Mouse (Mus musculus): Measurements from ENCODE around the gene Dapk2. TPM values are rescaled to one million over a fixed set of nuclear protein-coding genes. Genes with fewer than 3 reads are reported as not detected.

Gene Dapk2
- total RNA-seq, 2 experiments from 2014 or later = 0.83 to 0.84 TPM

DNA sequence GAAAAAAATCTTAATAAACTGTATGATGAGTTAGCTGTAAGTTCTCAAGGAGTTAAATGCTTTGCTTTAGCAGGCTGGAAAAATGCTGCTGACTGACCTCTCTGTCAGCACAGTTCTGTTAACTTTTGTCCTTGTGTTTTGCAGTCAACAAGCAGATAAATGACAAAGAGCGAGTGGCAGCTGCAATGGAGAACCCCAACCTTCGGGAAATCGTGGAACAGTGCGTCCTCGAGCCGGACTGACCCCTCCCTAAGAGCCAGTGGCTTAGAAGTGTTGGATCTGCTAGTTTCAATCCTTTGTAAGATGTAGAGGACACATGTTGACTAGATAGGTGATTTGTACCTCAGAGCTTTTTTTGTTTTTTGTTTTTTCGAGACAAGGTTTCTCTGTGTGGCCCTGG, 19.8 kb upstream of the Dapk2 start:
- ATAC-seq (replicated peaks; ENCODE audit: poor library complexity) = no peak

DNA sequence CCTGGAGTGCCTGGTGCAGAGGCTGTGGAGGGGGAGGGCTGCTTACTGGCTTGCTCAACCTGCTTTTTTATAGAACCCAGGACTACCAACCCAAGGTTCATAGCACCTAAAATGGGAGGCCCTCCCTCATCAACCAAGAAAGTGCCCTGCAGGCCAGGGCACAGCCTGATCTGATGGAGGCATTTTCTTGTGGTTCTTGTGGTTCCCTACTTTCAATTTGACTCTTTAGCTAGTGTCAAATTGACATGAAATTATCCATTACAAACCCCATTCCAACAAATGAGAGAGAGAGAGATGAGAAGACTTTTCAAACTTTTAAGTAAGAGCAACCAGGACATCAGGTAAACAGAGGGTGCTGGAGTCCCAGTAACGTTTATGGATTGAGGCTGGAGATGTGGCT, 15.8 kb upstream of the Dapk2 start:
- ATAC-seq (replicated peaks; ENCODE audit: poor library complexity) = no peak

DNA sequence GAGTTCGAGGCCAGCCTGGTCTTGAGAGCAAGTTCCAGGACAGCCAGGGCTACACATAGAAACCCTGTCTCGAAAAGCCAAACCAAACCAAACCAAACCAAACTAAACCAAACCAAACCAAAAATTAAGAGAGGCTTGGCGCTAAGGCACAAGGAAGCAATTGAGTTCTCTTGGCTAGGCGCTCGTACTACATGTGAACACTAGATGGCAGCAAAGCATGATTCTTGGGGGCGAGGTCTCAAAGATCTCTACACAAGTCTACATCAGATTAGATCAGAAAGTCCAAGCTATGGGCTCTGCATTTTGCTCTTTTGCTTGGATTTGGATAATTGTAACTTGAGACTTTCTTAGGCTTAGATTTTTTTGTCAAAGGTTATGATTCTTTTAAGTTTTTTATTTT, 13.8 kb upstream of the Dapk2 start:
- ATAC-seq (replicated peaks; ENCODE audit: poor library complexity) = peak; percentile 91

DNA sequence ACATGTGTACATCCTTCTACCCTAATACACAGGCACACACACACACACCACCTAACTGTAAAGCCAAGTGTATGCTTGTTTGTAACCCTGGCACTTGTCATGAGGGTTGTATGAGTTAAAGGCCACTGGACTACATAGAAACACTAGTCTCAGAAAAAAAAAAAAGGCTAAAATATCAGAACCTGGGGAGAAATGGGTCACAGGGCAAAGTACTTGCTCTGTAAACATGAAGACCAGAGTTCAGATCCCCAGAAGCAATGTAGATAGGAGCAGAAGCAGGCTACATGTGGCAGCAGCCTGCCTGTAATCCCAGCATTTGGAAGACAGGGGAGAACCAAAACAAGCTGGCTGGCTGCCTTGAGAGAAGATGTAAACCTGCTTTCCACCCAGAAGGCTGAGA, 11.9 kb upstream of the Dapk2 start:
- ATAC-seq (replicated peaks; ENCODE audit: poor library complexity) = no peak

DNA sequence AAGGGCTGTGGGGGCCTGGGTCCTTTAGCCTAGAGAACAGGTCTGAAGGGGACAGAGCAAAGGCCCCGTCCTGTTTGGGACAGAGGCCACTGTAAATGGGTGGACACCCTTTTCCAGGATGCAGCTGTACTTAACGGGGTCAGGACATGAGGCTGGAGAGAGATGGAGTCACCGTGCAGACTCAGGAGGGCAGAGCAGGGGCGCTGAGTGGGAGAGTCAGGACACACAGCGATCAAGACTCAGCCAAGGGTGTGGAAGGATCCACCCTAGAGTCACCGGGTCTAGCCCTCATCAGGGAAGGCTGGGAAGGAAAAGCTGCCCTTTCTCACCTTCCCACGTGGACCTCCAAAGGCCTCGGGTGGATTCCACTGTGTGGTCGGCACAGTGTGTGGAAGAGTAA, 6.0 kb upstream of the Dapk2 start:
- ATAC-seq (replicated peaks; ENCODE audit: poor library complexity) = no peak

DNA sequence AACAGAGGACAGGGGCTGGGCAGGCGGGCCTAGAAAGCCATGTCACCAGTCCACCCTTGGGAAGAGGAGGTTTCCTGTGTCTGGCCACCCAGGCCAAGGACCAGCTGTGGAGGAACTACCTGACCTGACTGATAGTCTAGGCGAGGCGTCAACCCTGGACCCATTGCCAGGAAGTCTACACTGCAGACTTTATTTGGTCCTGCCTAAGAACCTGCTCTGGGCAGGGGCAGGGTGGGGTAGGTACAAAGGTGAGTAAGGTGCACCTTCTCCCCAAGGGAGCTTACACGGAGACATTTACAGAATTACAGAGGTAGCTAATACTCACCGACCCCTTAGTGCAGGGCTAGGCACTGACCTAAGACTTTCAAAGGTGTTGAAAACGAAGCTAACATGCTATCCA, 4.4 kb upstream of the Dapk2 start:
- ATAC-seq (replicated peaks; ENCODE audit: poor library complexity) = no peak

DNA sequence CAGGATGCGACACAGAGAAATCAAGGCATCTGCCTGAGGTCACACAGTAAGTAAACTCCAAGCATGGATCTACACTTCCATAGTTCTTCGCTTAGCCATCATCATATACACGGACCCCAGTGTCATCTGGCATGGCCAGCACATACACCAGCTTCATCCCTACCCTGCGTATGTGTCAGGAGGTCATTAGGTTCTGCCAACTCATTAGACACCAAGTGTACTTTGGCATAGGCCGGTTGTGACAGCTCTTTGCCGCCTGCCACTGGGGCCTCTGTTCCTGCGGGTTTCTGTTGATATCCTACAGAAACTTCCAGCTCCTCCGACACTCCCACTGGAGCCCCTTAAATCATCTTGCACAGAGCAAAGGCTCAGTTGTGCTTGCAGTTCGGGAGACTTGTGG, 4.0 kb upstream of the Dapk2 start:
- ATAC-seq (replicated peaks; ENCODE audit: poor library complexity) = no peak

DNA sequence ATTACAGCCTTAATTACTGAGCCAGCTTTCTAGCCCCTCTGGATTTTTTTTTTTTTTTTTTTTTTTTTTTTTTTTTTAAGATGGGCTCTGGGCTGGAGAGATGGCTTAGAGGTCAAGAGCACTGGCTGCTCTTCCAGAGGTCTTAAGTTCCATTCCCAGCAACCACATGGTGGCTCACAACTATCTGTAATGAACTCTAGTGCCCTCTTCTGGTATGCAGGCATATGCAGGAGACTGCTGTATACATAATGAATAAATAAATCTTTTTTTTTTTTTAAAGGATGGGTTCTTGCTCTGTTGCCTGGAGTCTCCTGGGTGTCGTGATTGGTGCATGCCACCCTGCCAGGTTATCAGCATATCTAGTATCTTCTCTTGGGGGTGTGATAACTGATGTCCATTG, 2.5 kb upstream of the Dapk2 start:
- no peak for ATAC-seq (replicated peaks; ENCODE audit: poor library complexity)

DNA sequence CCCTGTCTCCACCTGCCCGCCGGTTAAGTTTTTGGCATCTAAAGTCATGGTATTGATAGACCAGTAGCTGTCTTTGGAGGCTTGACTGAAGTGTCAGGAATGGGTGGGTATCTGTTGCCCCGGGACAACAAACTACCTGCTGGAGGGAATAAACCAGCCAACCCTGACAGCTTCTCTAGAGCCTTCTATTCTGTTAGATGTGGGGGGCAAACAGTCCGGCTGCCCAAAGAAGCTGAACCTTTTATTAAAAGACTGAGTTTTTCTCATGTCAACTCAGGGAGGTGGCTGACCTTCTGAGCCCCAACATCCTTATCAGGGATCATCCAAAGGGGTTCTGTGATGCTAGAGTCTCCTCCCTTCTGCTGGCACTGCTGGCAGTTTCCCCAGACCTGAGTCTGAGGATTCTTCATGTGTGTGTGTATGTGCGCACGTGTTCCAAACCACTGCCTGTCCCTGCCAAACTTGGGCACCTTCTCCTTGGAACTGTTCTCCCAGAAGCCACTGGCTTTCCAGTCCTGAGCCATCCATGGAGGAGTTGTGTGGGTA, 935 bp downstream of the Dapk2 start:
- ATAC-seq (replicated peaks; ENCODE audit: poor library complexity) = peak; percentile 33; the same call in 1 of the 2 replicates

DNA sequence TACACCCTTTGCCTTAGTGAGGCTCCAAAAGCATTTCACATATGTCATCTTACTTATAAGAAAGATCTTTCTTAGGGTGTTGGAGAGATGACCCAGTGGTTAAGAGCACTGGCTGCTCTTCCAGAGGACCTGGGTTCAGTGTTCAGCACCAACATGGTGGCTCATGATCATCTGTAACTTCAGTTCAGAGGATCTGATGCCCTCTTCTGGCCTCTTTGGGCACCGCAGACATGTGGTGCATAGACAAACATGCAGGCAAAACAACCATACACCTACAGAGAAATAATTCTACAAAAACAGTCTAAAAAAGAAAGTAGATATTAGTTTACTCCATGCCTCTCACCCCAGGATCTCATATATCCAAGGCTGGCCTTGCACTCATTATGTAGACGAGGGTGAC, 2.1 kb downstream of the Dapk2 start:
- no peak for ATAC-seq (replicated peaks; ENCODE audit: poor library complexity)

DNA sequence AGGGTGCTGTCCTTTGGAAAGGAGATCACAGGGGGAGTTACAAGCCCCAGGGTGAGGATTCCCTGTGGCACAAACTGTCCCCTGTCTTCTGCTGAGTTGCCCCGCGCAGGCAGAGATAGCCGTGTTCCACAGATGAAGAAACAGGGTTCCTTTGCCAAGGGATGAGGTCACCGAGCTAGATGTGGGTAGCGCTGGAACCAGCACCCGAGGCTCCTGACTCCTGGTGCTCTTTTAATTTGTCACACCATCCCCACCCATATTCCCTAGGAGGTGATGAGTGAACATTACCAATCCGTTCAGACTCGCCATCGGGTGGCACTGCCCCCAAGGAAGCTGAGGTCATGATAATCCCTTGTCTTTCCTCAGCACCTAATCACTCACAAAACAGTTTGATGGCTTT, 5.0 kb downstream of the Dapk2 start:
- 0 out of 2 replicates have a peak, but pooled peaks have one; percentile 10 for ATAC-seq (replicated peaks; ENCODE audit: poor library complexity)

DNA sequence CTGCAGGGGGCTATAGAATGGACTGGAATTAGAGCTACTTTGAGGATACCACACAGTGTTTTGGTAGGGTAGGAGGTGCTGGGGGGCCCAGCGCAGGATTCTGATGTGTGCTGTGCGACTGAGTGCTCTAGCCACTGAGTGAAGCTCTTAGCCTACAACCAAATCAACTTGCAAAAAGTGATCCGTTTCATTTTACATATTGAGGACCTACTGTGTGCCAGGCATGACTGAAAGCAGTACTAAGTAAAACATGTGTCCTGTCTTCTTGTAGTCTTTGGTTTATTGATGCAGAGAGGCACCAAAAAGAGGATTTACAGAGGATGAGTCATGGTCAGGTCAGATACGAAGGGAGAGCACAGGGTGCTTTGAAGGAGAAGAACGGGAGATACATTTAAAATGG, 9.2 kb downstream of the Dapk2 start:
- ATAC-seq (replicated peaks; ENCODE audit: poor library complexity) = no peak

DNA sequence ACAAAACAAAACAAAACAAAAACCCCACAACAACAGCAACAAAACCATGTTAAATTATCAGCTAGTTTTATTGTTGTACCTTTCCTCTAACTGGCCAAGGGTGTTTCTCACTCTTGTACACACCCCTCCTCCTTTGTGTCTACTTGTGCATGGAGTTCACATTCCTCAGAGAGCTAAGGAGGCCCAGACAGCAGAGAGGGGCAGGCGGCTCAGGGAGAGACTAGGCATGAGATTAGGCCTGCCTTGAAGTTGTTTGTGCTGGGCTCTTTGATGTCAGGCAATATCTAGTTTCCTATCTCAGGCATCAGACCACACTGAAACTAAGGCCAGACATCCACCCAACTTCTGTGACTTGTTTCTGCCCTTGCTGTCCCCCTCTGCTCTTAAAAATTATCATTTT, 10.2 kb downstream of the Dapk2 start:
- ATAC-seq (replicated peaks; ENCODE audit: poor library complexity) = peak; percentile 58

DNA sequence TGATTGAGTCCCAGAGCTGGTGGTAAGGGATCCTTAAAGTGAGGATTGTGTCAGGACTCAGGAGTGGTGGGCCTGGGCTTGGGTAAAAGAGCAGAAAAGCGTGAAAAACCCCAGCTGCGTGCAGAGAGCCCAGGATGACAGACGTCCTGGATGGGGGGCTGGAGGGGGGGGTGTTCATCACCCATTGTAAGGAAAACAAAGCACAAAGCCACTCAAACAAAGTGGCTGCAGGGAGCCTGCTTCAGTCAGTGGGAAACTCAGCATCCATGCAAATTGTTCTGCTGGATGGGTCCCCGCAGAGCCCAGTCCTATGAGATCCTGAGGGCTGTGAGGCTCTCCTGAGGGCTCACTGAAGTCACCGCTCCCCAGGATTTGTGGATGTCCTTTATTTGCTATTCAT, 12.5 kb downstream of the Dapk2 start:
- no peak for ATAC-seq (replicated peaks; ENCODE audit: poor library complexity)

DNA sequence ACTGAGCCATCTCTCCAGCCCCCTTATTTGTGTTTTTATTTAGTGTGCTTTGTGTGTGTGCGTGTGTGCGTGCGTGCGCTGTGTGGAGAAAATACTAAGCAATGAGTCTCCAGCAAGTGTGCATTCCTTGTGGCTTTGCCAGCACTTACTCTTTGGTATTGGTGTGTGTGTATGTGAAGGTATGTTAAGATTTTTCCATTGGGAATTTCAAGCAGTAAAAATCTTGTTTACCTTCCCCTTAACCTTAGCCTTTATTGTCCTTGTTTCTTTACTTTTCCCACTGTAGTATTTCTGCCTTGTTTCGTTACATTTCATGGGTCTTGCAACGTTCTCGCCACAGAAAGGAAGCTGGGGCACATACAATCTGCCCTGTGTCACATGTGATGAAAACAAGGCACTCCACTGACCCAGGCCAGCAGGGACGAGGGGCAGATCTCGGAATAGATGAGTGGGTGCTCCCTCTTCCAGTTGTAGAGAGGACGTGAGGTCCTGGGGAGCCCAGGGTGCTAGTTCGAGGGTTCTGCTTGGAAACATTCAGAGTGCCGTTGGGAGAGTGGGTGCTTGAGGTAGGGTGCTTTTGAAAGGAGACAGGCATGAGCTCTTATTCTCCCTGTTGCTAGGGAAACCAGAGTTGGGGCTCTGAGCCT, 13.4 kb downstream of the Dapk2 start:
- ATAC-seq (replicated peaks; ENCODE audit: poor library complexity) = no peak

DNA sequence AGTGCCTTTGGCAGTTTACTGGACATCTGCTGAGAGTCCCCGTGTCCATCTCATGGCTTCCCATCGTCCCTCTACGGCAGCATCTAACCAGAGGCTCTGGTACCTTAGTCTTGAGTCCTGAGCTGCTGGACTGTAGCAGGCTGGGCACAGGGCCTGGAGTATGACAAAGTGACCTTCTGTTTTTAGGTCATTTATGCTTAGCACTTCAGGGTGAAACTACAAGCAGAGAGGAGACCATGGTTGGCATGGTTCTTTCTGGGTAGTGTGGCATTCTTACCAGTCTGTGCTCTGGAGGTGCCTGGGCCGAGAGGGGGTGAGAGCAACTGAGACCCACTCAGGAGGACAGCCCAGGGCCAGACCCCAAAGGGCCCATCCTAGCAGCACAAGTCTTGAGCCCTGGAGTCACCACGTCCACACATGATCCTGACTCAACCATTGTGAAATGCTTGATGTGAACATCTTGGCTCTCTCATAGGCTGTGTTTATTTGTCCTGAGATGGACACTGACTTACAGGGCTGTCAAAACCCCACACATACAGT, 15.4 kb downstream of the Dapk2 start:
- no peak for ATAC-seq (replicated peaks; ENCODE audit: poor library complexity)

DNA sequence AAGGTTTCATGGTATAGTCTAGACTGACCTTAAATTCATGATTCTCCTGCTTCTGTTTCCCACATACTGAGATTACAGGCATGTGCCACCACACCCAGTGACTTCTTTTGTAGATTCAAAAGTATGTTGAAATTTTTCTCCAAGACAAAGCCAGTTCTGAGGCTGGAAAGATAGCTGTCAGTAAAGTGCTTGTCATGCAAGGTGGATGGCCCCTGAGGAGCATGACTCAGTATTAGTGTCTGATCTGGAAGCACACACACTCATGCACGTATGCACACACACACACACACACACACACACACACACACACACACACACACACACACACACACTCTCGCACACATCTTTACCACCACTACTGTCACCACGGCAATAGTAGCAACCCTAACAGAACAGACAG, 17.0 kb downstream of the Dapk2 start:
- ATAC-seq (replicated peaks; ENCODE audit: poor library complexity) = no peak

DNA sequence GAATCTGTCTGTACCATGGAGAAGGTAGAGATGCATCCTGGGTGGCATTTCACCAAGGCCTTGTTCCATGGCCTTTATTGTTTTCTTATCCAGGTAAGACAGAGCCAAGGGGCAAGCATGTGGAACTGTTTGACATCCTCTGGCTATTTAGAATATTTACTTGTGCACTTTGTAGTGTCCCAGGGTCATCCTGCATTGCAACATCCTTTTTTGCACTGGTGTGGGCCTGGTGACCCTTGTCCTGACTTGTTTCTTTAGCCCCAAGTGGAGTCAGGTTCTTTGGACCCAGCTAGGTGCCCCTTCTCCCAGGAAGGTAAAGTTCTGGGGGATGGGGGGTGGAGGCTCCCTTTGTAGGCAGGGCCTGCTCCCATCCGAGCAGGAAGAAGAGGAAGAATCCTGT, 20.0 kb downstream of the Dapk2 start:
- no peak for ATAC-seq (replicated peaks; ENCODE audit: poor library complexity)

DNA sequence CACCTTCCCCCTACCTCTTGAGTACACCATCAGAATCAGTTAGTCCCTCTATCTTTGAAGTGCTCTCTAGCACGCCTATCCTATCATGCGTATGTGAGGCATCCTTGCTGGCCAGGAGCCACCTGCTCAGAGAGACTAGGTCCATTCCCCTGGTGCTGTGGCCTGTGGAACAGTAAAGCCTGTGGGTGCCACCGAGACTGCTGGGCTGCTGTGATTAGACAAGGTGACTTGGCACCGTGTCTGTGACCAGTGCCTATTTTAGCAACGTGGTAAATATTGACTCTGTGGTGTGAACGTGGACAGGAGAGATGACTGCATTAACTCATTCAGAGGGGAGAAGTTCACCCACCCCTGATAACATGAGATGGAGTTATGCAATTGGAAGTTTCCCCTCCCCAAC, 21.8 kb downstream of the Dapk2 start:
- ATAC-seq (replicated peaks; ENCODE audit: poor library complexity) = peak; percentile 65

DNA sequence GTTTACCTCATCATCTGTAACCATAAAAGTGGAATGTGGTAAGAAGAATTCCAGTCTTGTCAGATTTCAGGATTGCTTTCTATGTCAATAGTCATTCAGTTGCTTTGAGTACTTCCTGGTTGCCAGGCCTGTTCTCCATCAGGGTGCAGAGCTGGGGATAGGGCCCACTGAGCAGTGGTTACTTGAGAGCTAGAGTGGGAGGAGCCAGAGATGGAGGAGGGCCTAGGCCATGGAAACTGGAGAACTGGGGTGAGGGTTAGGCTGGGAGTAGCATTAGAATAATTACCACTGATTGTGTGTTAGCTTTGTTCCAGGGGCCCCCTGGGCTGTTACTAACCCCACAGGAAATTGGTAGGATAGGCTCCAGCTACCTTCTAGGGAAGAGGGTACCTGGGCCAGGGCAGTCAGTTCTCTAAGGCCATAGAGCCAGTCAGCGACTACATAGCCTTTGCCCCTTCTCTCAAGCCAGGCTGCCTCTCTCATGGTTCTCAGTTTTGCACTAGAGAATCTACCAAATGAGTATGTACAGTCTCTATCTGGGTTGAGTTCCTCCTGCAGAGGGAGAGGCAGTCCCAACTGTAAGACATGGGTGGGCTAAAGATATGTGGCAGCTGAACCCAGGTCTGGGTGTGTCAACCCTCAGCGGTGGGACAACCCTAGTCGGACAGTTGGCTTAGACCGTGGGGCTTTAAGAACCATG, 23.3 kb downstream of the Dapk2 start:
- ATAC-seq (replicated peaks; ENCODE audit: poor library complexity) = peak; percentile 39

DNA sequence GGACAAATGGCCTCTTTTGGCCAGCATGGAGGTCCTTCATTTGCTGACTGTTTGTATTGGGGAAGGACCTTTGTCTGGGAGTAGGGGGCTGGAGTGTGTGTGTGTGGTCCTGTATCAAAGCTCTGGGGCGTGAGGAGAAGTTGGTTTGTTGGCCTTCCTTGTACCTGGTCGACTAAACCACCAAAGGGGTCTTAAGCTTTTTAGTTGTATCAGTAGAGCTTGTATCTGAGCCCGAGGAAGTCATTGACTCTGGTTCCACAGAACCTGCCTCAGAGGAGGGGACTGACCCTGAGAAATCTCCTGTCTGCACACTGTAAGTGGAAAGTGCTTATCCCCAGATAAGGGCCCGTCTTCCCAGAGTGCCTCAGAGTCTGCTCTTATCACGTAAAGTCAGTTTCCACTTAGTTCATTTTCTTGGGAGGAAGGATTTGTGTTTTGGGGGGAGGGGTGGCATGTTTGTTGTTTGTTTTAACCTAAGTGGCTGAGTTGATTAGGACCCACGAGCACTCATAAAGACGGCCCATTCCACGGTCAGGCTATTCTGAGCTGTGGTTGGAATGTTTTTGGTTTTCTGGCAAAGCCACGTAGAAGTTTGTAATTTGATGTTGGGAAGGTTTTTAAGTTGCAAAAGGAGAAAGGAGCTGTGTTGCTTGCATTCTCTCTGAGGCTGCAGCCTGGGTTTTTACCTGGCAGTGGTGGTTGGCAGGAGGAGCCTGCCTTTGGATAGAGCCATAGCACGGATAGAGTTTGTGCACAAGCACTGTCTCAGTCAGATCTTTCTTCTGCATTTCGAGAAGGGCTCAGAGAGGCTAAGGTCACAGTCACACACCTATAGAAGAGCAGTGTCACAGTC, 24.0 kb downstream of the Dapk2 start:
- peak; percentile 76 for ATAC-seq (replicated peaks; ENCODE audit: poor library complexity)

DNA sequence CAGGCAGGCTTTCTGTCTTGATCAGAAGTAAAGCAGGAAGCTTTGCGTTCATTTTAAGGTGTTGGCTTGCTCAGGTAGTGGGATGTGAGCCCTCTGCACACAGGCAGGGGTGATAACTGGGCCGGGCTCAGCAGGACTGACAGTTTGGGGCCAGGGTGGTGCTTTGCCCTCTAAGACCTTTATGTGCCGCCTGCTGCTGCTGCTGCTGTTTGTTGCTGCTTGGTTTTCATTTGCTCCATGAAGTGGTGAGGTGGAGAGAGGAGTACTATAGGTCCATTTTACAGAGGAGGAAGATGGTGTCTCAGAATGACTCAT, 24.6 kb downstream of the Dapk2 start:
- no peak for ATAC-seq (replicated peaks; ENCODE audit: poor library complexity)

All from megakaryocyte progenitor cell, adult 5-6 weeks (primary cell).